Mouse (Mus musculus): ENCODE data around the gene Igsf3.

Gene Igsf3

GRCm38 (mm10) chr3:101507766-101508165 is 130.9 kb downstream of the Igsf3 start:
- peak in 1 of 2 experiments; percentile 47 for DNase-seq

GRCm38 (mm10) chr3:101509707-101510544 is 133.0 kb downstream of the Igsf3 start:
- no peak for DNase-seq

- no peak for DNase-seq
Observed at GRCm38 (mm10) chr3:101510632-101511031, 133.7 kb downstream of the Igsf3 start.

All from kidney, postnatal 4 days (tissue).